Mouse (Mus musculus) mouse trophoblast stem cell (cell line): ENCODE data around the gene Sike1.

Source experiments
- in situ Hi-C, 2 experiments: fragments of 300-500 bp; cut with MseI, MboI; formaldehyde crosslinking; loops; 2 replicates in 1 of 2; 3 replicates in 1 of 2; pipeline ENCODE4 v1.15.1; 2025

The Sike1 gene

GRCm38 (mm10) chr3:103026174-103026573, 30.7 kb downstream of the Sike1 start:
- in situ Hi-C loops, result no loop called here

DNA sequence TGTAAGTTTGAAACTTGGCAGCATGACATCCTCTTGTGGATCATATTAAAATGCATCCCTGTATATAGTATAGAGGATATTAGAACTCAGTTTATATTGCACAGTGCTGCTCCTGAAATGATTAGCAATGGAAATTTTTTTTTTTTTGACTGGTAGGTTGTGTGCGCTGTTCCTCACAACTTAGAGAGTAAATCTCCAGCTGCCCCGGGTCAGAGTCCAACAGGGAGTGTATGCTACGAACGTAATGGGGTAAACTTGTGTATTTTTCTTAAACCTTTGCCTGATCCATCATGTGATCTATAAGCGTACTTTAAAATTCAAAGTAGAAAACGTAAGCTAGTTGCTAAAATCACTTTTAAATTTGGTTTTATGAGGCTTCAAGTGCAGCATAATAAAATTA, 44.8 kb downstream of the Sike1 start:
- in situ Hi-C loops, result no loop called here

- in situ Hi-C loops, result no loop called here
These were observed 45.4 kb downstream of the Sike1 start for GRCm38 (mm10) chr3:103040861-103041379.

DNA sequence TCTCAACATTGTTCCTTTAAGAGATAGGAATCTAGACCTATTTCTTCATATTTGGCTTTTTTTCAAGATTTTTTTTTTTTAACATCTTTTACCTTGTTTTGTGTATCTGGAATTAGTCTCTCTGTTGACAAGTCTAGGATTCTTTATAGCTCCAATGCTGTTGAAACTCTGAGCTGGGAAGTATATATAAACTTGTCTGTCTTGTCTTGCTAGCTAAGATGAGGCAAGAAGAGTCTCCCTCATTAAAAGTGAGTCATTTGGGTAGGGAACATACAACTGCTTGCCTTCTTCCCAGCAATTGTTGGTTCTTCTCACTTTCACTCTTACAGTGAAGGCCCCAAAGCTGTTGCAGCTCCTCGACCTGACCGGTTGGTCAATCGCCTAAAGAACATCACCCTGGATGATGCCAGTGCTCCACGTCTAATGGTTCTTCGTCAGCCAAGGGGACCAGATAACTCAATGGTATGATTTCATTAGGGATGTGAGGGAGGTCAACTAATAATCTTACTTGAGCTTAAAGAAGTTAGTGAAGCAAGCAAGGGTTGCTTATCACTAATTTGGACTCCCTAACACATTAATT, 60.6 kb downstream of the Sike1 start:
- in situ Hi-C loops, result no loop called here

- in situ Hi-C loops, result no loop called here
These were observed 62.2 kb downstream of the Sike1 start for GRCm38 (mm10) chr3:103057752-103058151.
